Mouse (Mus musculus): Measurements from ENCODE around the gene Ctrb1. TPM values are rescaled to one million over a fixed set of nuclear protein-coding genes. Genes with fewer than 3 reads are reported as not detected.

Gene Ctrb1
- not detected in 2 replicates for total RNA-seq (2014; fragmentation: Nextera tagmentation)
- not detected in 2 replicates for total RNA-seq (2017)
- not detected in 2 replicates for polyA plus RNA-seq (2012)

DNA sequence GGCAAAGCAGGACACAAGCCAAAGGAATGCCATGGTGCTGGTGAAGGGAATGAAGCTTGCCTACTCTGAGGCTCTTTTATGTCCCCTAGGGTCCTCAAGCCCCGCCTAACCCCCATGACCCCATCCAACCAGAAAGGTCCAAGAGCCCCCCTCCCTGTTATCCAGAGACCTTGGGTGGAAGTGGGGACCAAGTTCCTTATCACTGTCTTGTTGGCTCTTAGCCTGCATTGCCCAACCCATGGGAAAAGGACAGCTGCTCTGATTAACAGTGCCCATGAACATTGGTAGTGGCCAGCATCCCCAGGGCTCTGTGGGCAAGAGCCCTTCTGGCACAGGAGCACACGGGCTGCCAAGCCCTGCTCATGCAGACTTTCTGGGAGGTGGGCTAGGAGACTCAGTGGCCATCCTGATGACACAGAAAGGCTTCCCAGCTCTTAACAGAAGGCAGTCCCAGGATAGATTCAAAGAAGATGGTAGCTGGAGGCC lies at the start of gene Ctrb1:
Gene Ctrb1, minus strand, starts transcription at position 51 of the 486 bp plus-strand sequence.
- Histone ChIP-seq H3K36me3 (replicated peaks) (no peaks in the 10 kb centered on the region), H3K27me3 (ENCODE audit: insufficient read depth, low read length) (peaks cover 21% of the 10 kb centered on the region), H3K4me1 (ENCODE audit: insufficient read depth, low read depth, low read length) (0 out of 2 replicates have a peak, but pooled peaks cover under 1% of the 10 kb centered on the region), H3K9me3 (replicated peaks) (no peaks in the 10 kb centered on the region), H3K4me3 (ENCODE audit: low read depth, low read length) (no peak within 1 kb of the TSS)
- no peak for TF ChIP-seq POLR2AphosphoS5 (IDR thresholded peaks at IDR 0.05; ENCODE audit: insufficient replicate concordance, low read depth, low read length)
- no peak for TF ChIP-seq CTCF (IDR thresholded peaks at IDR 0.05; ENCODE audit: low read depth, low read length)
- no peak for TF ChIP-seq TAL1 (conservative IDR thresholded peaks at IDR 0.05; ENCODE audit: low read depth, low read length)
- no peak for TF ChIP-seq GATA2 (IDR thresholded peaks at IDR 0.05; ENCODE audit: borderline replicate concordance, low read depth, low read length)
- TF ChIP-seq GATA1 (IDR thresholded peaks at IDR 0.05; ENCODE audit: borderline replicate concordance, low read length), result no peak
- DNase-seq (ENCODE audit: low spot score) (no peak), ATAC-seq (ENCODE audit: extremely low read depth, insufficient number of reproducible peaks, low FRiP score, poor library complexity, severe bottlenecking) (no peak)

DNA sequence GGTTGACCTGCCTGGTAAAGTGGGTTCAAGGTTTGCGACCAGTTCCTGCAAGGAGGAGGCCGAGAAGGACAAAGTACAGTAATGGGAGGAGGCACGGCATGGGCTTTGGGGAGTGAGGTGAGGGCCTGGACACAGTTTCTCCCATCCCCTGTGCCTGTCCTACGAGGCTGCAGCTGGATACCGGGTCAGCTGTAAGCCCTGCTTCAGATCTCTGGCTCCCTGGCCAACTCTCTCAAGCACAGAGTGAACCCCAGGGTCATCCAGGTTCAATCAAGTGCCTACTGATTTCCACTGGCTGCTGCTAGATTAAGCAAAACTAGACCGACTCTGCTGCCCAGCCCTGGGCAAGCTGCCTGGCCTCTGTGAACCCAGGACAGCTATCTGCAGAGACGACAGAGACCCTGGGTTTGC lies 49.5 kb upstream of the Ctrb1 start:
- DNase-seq (ENCODE audit: low spot score) (no peak), ATAC-seq (ENCODE audit: extremely low read depth, insufficient number of reproducible peaks, low FRiP score, poor library complexity, severe bottlenecking) (no peak)
- TF ChIP-seq CTCF (IDR thresholded peaks at IDR 0.05; ENCODE audit: low read depth, low read length), result no peak
- TF ChIP-seq TAL1 (conservative IDR thresholded peaks at IDR 0.05; ENCODE audit: low read depth, low read length), result no peak
- no peak for TF ChIP-seq POLR2AphosphoS5 (IDR thresholded peaks at IDR 0.05; ENCODE audit: insufficient replicate concordance, low read depth, low read length)
- no peak for TF ChIP-seq GATA2 (IDR thresholded peaks at IDR 0.05; ENCODE audit: borderline replicate concordance, low read depth, low read length)
- no peak for TF ChIP-seq GATA1 (IDR thresholded peaks at IDR 0.05; ENCODE audit: borderline replicate concordance, low read length)
- H3K9me3 ChIP-seq (replicated peaks), result no peaks in the 10 kb centered on the region
- peaks cover 83% of the 10 kb centered on the region for H3K27me3 ChIP-seq (ENCODE audit: insufficient read depth, low read length)
- H3K4me3 ChIP-seq (ENCODE audit: low read depth, low read length), result no peak overlapping the region
- no peaks in the 10 kb centered on the region for H3K4me1 ChIP-seq (ENCODE audit: insufficient read depth, low read depth, low read length)
- no peaks in the 10 kb centered on the region for H3K36me3 ChIP-seq (replicated peaks)

DNA sequence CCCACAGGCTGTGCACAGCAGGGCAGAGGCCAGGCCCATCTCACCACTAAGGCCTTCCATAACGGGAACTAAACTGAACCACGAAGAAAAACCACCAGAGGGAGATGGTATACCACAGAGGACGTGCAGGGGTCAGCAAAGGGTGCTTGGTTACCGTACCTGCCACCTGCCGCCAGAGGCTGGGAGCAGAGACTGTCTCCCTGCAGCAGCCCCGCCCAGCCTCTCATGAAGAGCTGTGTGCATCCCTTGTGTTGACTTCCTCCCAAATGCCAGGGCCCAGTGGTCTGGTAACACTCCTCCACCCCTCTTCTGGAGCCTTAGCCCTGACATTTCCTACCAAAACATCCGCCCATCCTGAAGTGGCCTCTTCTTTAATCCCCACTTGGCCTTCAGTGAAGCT lies 48.8 kb upstream of the Ctrb1 start:
- H3K36me3 ChIP-seq (replicated peaks), result no peaks in the 10 kb centered on the region
- ATAC-seq (ENCODE audit: extremely low read depth, insufficient number of reproducible peaks, low FRiP score, poor library complexity, severe bottlenecking) (no peak), DNase-seq (ENCODE audit: low spot score) (no peak)
- no peak overlapping the region for H3K4me3 ChIP-seq (ENCODE audit: low read depth, low read length)
- TF ChIP-seq GATA1 (IDR thresholded peaks at IDR 0.05; ENCODE audit: borderline replicate concordance, low read length), result no peak
- no peak for TF ChIP-seq GATA2 (IDR thresholded peaks at IDR 0.05; ENCODE audit: borderline replicate concordance, low read depth, low read length)
- no peak for TF ChIP-seq TAL1 (conservative IDR thresholded peaks at IDR 0.05; ENCODE audit: low read depth, low read length)
- no peak for TF ChIP-seq CTCF (IDR thresholded peaks at IDR 0.05; ENCODE audit: low read depth, low read length)
- no peak for TF ChIP-seq POLR2AphosphoS5 (IDR thresholded peaks at IDR 0.05; ENCODE audit: insufficient replicate concordance, low read depth, low read length)
- H3K27me3 ChIP-seq (ENCODE audit: insufficient read depth, low read length), result peaks cover 88% of the 10 kb centered on the region
- no peaks in the 10 kb centered on the region for H3K4me1 ChIP-seq (ENCODE audit: insufficient read depth, low read depth, low read length)
- no peaks in the 10 kb centered on the region for H3K9me3 ChIP-seq (replicated peaks)

DNA sequence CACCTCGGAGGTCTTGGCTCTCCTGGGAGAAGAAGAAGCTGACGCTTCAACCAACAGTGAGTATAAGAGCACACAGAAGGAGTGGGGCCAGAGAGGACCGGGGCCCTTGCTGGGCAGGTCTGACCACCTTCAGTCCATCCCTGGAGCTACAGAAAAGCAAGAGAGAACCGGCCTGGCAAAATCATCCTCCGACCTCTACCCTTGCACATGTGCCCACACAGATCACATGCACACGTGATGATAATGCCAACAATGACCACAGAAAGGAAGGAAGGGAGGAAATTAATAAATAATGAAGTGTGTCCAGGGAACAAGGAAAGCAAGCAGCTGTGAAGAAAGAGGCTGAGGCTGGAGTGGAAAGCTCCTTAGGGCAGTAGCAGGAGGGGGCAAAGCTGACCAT lies 48.1 kb upstream of the Ctrb1 start:
- TF ChIP-seq CTCF (IDR thresholded peaks at IDR 0.05; ENCODE audit: low read depth, low read length), result no peak
- no peak for TF ChIP-seq GATA1 (IDR thresholded peaks at IDR 0.05; ENCODE audit: borderline replicate concordance, low read length)
- TF ChIP-seq POLR2AphosphoS5 (IDR thresholded peaks at IDR 0.05; ENCODE audit: insufficient replicate concordance, low read depth, low read length), result no peak
- no peak for TF ChIP-seq GATA2 (IDR thresholded peaks at IDR 0.05; ENCODE audit: borderline replicate concordance, low read depth, low read length)
- no peak for TF ChIP-seq TAL1 (conservative IDR thresholded peaks at IDR 0.05; ENCODE audit: low read depth, low read length)
- Histone ChIP-seq H3K27me3 (ENCODE audit: insufficient read depth, low read length) (peaks cover 88% of the 10 kb centered on the region), H3K4me1 (ENCODE audit: insufficient read depth, low read depth, low read length) (peaks cover 2% of the 10 kb centered on the region; the same call in 1 of the 2 replicates), H3K9me3 (replicated peaks) (no peaks in the 10 kb centered on the region), H3K36me3 (replicated peaks) (no peaks in the 10 kb centered on the region), H3K4me3 (ENCODE audit: low read depth, low read length) (no peak overlapping the region)
- ATAC-seq (ENCODE audit: extremely low read depth, insufficient number of reproducible peaks, low FRiP score, poor library complexity, severe bottlenecking) (no peak), DNase-seq (ENCODE audit: low spot score) (no peak)

DNA sequence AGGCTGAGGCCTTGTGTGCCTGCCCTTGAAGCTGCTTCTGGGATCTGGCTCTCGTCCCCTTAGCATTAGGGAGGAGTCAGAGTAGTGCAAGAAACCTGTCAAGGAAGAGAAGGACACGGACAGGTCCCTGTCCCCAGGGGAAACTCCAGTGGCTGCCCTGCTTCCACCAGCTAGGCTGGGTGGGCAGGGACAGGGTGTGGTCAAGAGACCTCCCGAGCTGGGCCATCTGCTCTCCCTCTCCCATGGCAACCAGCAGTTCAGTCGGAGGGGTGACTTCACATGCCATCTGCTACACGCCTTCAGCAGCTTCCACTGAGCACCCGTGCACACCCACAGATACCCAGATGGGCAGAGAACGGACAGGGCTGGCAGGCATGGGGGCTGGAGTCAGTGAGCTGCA lies 45.5 kb upstream of the Ctrb1 start:
- Histone ChIP-seq H3K36me3 (replicated peaks) (no peaks in the 10 kb centered on the region), H3K4me3 (ENCODE audit: low read depth, low read length) (no peak overlapping the region), H3K4me1 (ENCODE audit: insufficient read depth, low read depth, low read length) (peaks cover 22% of the 10 kb centered on the region), H3K27me3 (ENCODE audit: insufficient read depth, low read length) (peaks cover 88% of the 10 kb centered on the region), H3K9me3 (replicated peaks) (no peaks in the 10 kb centered on the region)
- DNase-seq (ENCODE audit: low spot score) (no peak), ATAC-seq (ENCODE audit: extremely low read depth, insufficient number of reproducible peaks, low FRiP score, poor library complexity, severe bottlenecking) (no peak)
- no peak for TF ChIP-seq GATA2 (IDR thresholded peaks at IDR 0.05; ENCODE audit: borderline replicate concordance, low read depth, low read length)
- TF ChIP-seq GATA1 (IDR thresholded peaks at IDR 0.05; ENCODE audit: borderline replicate concordance, low read length), result no peak
- no peak for TF ChIP-seq POLR2AphosphoS5 (IDR thresholded peaks at IDR 0.05; ENCODE audit: insufficient replicate concordance, low read depth, low read length)

DNA sequence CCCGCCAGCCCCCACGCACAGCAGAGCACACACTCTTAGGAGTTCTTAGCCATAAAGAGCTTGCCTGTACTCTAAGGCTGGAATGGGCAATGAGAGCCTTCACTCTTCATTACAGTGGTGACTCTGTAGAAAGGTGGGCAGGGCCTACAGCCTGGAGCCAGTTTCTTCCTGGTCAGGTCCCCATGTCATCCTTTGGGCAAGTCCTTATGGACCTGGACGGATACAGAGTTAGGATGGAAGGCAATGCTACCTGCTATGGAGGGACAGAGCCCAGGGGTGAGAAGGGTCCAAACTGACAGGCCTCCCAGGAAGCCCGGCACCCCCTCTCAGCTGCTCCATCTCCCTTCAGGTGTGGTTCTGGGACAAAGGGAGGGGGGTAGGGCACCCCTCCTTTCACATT lies 45.0 kb upstream of the Ctrb1 start:
- Histone ChIP-seq H3K36me3 (replicated peaks) (no peaks in the 10 kb centered on the region), H3K9me3 (replicated peaks) (no peaks in the 10 kb centered on the region), H3K4me3 (ENCODE audit: low read depth, low read length) (no peak overlapping the region), H3K4me1 (ENCODE audit: insufficient read depth, low read depth, low read length) (peaks cover 27% of the 10 kb centered on the region), H3K27me3 (ENCODE audit: insufficient read depth, low read length) (peaks cover 89% of the 10 kb centered on the region)
- ATAC-seq (ENCODE audit: extremely low read depth, insufficient number of reproducible peaks, low FRiP score, poor library complexity, severe bottlenecking) (no peak), DNase-seq (ENCODE audit: low spot score) (no peak)
- TF ChIP-seq POLR2AphosphoS5 (IDR thresholded peaks at IDR 0.05; ENCODE audit: insufficient replicate concordance, low read depth, low read length) (no peak), CTCF (IDR thresholded peaks at IDR 0.05; ENCODE audit: low read depth, low read length) (no peak), GATA1 (IDR thresholded peaks at IDR 0.05; ENCODE audit: borderline replicate concordance, low read length) (no peak), TAL1 (conservative IDR thresholded peaks at IDR 0.05; ENCODE audit: low read depth, low read length) (no peak), GATA2 (IDR thresholded peaks at IDR 0.05; ENCODE audit: borderline replicate concordance, low read depth, low read length) (no peak)

Data from G1E (cell line).